Mouse (Mus musculus): ENCODE measurements at regions not wholly inside any gene's neighbourhood (a gene's known extent, or its start where the extent isn't known, plus 50 kb on each side); places are given as distances from the start of the nearest gene placed in this dataset.

DNA sequence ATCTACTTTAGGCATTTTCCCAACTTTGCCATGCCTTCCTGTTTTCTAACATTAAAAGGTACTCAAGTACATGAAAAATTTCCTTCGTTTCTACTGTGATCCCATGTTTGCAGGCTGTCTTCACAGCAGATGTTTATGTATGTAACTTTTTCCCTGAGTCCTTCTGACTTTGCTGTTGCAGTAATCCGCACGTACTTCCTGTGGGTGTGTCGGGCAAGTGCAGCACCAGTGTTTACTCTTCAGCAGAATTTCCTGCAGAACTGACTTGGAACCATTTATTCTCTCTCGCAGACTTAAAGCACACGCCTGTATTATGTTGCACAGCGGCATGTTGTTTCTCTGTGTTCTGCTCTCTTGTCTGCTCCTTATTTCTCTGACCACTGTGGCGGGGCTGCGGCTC, 120.4 kb upstream of the A230072I06Rik start:
- no peak for DNase-seq (ENCODE audit: extremely low read depth, low read depth, low spot score)

DNA sequence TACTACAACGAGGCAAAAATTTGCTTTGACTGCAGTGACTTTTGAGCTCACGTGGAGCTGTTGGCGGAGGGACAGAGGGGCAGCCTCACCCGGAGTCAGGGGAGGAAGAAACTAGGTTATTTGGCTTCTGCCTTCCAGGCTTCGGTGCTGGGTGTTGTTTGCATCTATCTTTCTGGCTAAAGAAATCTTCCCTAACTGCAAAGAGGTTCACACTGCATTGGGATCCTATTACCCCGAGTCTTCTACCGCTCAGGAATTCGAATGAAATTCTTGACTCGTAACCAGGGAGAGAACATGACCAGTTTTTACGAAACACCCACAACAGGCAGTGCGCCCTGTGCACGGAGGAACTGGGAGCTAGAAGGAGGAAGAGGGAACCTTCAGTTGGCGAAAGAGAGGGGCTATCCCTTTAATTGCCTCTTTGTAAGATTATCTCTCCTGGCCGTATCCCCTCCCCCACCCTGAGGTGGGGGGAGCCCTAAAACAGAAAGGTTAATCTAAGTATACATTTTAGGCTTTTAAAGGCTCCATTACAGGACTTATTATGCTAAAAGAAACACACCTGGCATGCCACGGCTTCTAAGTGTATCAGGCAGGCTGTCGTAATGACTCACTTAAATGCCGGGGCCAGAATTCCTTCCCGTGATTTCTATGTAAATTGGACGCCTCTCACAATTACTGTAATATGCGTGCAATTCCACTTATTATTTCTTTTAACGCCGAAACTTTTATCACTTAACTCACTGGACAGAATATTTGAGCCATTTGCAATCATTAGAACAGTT, 115.5 kb upstream of the A230072I06Rik start:
- Histone ChIP-seq H3K27ac (replicated peaks; ENCODE audit: insufficient read depth, low read depth, low read length) (no peak overlapping the region), H3K79me2 (ENCODE audit: control insufficient read depth, insufficient read depth, low read length) (no peaks in the 10 kb centered on the region), H3K4me3 (ENCODE audit: insufficient read depth, low read depth, low read length) (no peak overlapping the region), H3K27me3 (ENCODE audit: control insufficient read depth, insufficient read depth, low read length) (peaks cover 10% of the 10 kb centered on the region), H3K9ac (ENCODE audit: low read depth, low read length) (no peak overlapping the region), H3K36me3 (ENCODE audit: control insufficient read depth, insufficient read depth, low read length) (no peaks in the 10 kb centered on the region), H3K4me1 (ENCODE audit: control insufficient read depth, insufficient read depth, low read length) (no peaks in the 10 kb centered on the region)
- TF ChIP-seq CTCF (IDR thresholded peaks at IDR 0.05; ENCODE audit: low read depth, low read length) (no peak), POLR2A (IDR thresholded peaks at IDR 0.05; ENCODE audit: extremely low read depth, insufficient read depth, low read length) (no peak)
- no peak for DNase-seq (ENCODE audit: extremely low read depth, low read depth, low spot score)
- 29% methylated on average over 22 of the region's 22 CpGs for WGBS

More for the DNA sequence above, 120.4 kb upstream of the A230072I06Rik start:
- TF ChIP-seq POLR2A (IDR thresholded peaks at IDR 0.05; ENCODE audit: extremely low read depth, insufficient read depth, low read length): no peak
- no peaks in the 10 kb centered on the region for H3K4me1 ChIP-seq (ENCODE audit: control insufficient read depth, insufficient read depth, low read length)
- H3K4me3 ChIP-seq (ENCODE audit: insufficient read depth, low read depth, low read length): no peak overlapping the region
- H3K27ac ChIP-seq (replicated peaks; ENCODE audit: insufficient read depth, low read depth, low read length): no peak overlapping the region
- H3K27me3 ChIP-seq (ENCODE audit: control insufficient read depth, insufficient read depth, low read length): peaks cover 10% of the 10 kb centered on the region
- 75% methylated on average over 9 of the region's 9 CpGs for WGBS
- no peaks in the 10 kb centered on the region for H3K79me2 ChIP-seq (ENCODE audit: control insufficient read depth, insufficient read depth, low read length)
- no peaks in the 10 kb centered on the region for H3K36me3 ChIP-seq (ENCODE audit: control insufficient read depth, insufficient read depth, low read length)
- no peak overlapping the region for H3K9ac ChIP-seq (ENCODE audit: low read depth, low read length)

DNA sequence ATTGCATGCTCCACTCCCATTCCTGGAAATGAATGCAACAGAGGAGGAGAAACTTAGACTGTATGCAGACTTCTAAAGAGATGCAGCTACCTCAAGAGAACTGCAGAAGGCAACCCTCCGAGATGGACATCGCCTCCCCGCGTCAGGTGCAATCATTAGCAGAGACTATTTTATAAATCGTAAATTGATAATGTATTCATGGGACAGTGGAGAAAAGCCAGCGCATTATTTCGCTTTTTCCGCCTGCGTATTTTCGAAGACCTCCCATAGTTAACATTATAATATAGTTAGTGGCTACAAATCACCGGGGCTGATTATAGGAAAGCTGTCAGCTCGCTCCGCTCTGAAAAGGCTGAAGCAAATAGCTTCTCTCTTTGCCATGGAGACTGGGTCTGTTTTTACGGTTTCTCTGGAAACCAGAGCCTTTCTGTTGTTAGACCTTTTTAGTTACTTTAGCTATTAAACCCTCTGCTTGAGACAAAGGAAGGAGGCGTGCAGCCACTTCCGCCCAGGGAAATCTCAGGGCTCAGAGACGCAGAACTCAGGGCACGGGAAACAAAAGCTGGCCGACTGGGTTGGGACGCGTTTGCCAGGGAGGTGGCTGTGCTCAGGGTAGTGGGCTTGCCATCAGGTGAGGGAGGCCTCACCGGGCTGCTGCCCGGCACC, 113.0 kb upstream of the A230072I06Rik start:
- peaks cover 8% of the 10 kb centered on the region for H3K27me3 ChIP-seq (ENCODE audit: control insufficient read depth, insufficient read depth, low read length)
- H3K27ac ChIP-seq (replicated peaks; ENCODE audit: insufficient read depth, low read depth, low read length): no peak overlapping the region
- no peak overlapping the region for H3K9ac ChIP-seq (ENCODE audit: low read depth, low read length)
- WGBS: 75% methylated on average over 23 of the region's 23 CpGs
- H3K4me3 ChIP-seq (ENCODE audit: insufficient read depth, low read depth, low read length): no peak overlapping the region
- H3K36me3 ChIP-seq (ENCODE audit: control insufficient read depth, insufficient read depth, low read length): no peaks in the 10 kb centered on the region
- no peak for TF ChIP-seq CTCF (IDR thresholded peaks at IDR 0.05; ENCODE audit: low read depth, low read length)
- no peak for TF ChIP-seq POLR2A (IDR thresholded peaks at IDR 0.05; ENCODE audit: extremely low read depth, insufficient read depth, low read length)
- H3K4me1 ChIP-seq (ENCODE audit: control insufficient read depth, insufficient read depth, low read length): no peaks in the 10 kb centered on the region
- no peaks in the 10 kb centered on the region for H3K79me2 ChIP-seq (ENCODE audit: control insufficient read depth, insufficient read depth, low read length)
- no peak for DNase-seq (ENCODE audit: extremely low read depth, low read depth, low spot score)

GRCm38 (mm10) chr8:12171788-12172187, 106.8 kb upstream of the A230072I06Rik start:
- 82% methylated on average over 12 of the region's 12 CpGs for WGBS
- TF ChIP-seq POLR2A (IDR thresholded peaks at IDR 0.05; ENCODE audit: extremely low read depth, insufficient read depth, low read length) (no peak), CTCF (IDR thresholded peaks at IDR 0.05; ENCODE audit: low read depth, low read length) (no peak)
- no peak overlapping the region for H3K27ac ChIP-seq (replicated peaks; ENCODE audit: insufficient read depth, low read depth, low read length)

GRCm38 (mm10) chr8:12175496-12175895, 103.1 kb upstream of the A230072I06Rik start:
- WGBS: 81% methylated on average over 13 of the region's 13 CpGs
- TF ChIP-seq POLR2A (IDR thresholded peaks at IDR 0.05; ENCODE audit: extremely low read depth, insufficient read depth, low read length) (no peak), CTCF (IDR thresholded peaks at IDR 0.05; ENCODE audit: low read depth, low read length) (no peak)
- H3K27me3 ChIP-seq (ENCODE audit: control insufficient read depth, insufficient read depth, low read length): peaks cover 9% of the 10 kb centered on the region
- no peaks in the 10 kb centered on the region for H3K4me1 ChIP-seq (ENCODE audit: control insufficient read depth, insufficient read depth, low read length)
- no peak overlapping the region for H3K9ac ChIP-seq (ENCODE audit: low read depth, low read length)
- no peak overlapping the region for H3K27ac ChIP-seq (replicated peaks; ENCODE audit: insufficient read depth, low read depth, low read length)
- no peak overlapping the region for H3K4me3 ChIP-seq (ENCODE audit: insufficient read depth, low read depth, low read length)
- no peaks in the 10 kb centered on the region for H3K36me3 ChIP-seq (ENCODE audit: control insufficient read depth, insufficient read depth, low read length)
- H3K79me2 ChIP-seq (ENCODE audit: control insufficient read depth, insufficient read depth, low read length): no peaks in the 10 kb centered on the region
- DNase-seq (ENCODE audit: extremely low read depth, low read depth, low spot score): no peak

More at GRCm38 (mm10) chr8:12171788-12172187, 106.8 kb upstream of the A230072I06Rik start:
- no peak overlapping the region for H3K4me3 ChIP-seq (ENCODE audit: insufficient read depth, low read depth, low read length)
- no peak for DNase-seq (ENCODE audit: extremely low read depth, low read depth, low spot score)
- H3K4me1 ChIP-seq (ENCODE audit: control insufficient read depth, insufficient read depth, low read length): no peaks in the 10 kb centered on the region
- H3K79me2 ChIP-seq (ENCODE audit: control insufficient read depth, insufficient read depth, low read length): no peaks in the 10 kb centered on the region
- H3K36me3 ChIP-seq (ENCODE audit: control insufficient read depth, insufficient read depth, low read length): no peaks in the 10 kb centered on the region
- H3K27me3 ChIP-seq (ENCODE audit: control insufficient read depth, insufficient read depth, low read length): peaks cover 11% of the 10 kb centered on the region
- H3K9ac ChIP-seq (ENCODE audit: low read depth, low read length): no peak overlapping the region

GRCm38 (mm10) chr8:12184666-12185065, 94.0 kb upstream of the A230072I06Rik start:
- peaks cover 8% of the 10 kb centered on the region for H3K27me3 ChIP-seq (ENCODE audit: control insufficient read depth, insufficient read depth, low read length)
- H3K4me1 ChIP-seq (ENCODE audit: control insufficient read depth, insufficient read depth, low read length): no peaks in the 10 kb centered on the region
- H3K9ac ChIP-seq (ENCODE audit: low read depth, low read length): no peak overlapping the region
- H3K27ac ChIP-seq (replicated peaks; ENCODE audit: insufficient read depth, low read depth, low read length): no peak overlapping the region
- no peak overlapping the region for H3K4me3 ChIP-seq (ENCODE audit: insufficient read depth, low read depth, low read length)
- no peak for TF ChIP-seq CTCF (IDR thresholded peaks at IDR 0.05; ENCODE audit: low read depth, low read length)
- TF ChIP-seq POLR2A (IDR thresholded peaks at IDR 0.05; ENCODE audit: extremely low read depth, insufficient read depth, low read length): no peak
- H3K36me3 ChIP-seq (ENCODE audit: control insufficient read depth, insufficient read depth, low read length): no peaks in the 10 kb centered on the region
- 84% methylated on average over 4 of the region's 4 CpGs for WGBS
- no peak for DNase-seq (ENCODE audit: extremely low read depth, low read depth, low spot score)
- H3K79me2 ChIP-seq (ENCODE audit: control insufficient read depth, insufficient read depth, low read length): no peaks in the 10 kb centered on the region
